Mouse (Mus musculus) stomach, postnatal 0 days (tissue): Measurements from ENCODE around the gene Ints14. TPM values are rescaled to one million over a fixed set of nuclear protein-coding genes. Genes with fewer than 3 reads are reported as not detected.

Experiments used
- ATAC-seq: fragments of 200-750 bp; cut with Nextera tagmentation; 2 replicates; pipeline ENCODE4 v1.8.0; 2017; ENCODE audit not compliant: low FRiP score, low TSS enrichment
- DNase-seq: peaks from one replicate; pipeline ENCODE4 v3.0.0-alpha.2; 2016; ENCODE audit warnings: low spot score
- H3K27ac ChIP-seq: fragments of 300-500 bp; sonication (generic); replicated peaks from 2 replicates; pipeline ENCODE4 v1.5.1; 2014; ENCODE audit warnings: mild to moderate bottlenecking, control low read depth
- H3K27me3 ChIP-seq: fragments of 300-500 bp; sonication (generic); 2 replicates; pipeline ENCODE4 v1.6.1; 2014; ENCODE audit warnings: low read length; ENCODE audit not compliant: control insufficient read depth, insufficient read depth
- H3K36me3 ChIP-seq: fragments of 300-500 bp; sonication (generic); 2 replicates; pipeline ENCODE4 v1.6.1; 2014; ENCODE audit warnings: low read length, mixed read lengths; ENCODE audit not compliant: control insufficient read depth, insufficient read depth
- H3K4me1 ChIP-seq: fragments of 300-500 bp; sonication (generic); replicated peaks from 2 replicates; pipeline ENCODE4 v1.6.1; 2014; ENCODE audit warnings: antibody characterized with exemption; ENCODE audit not compliant: control insufficient read depth, insufficient read depth
- H3K4me2 ChIP-seq: fragments of 300-500 bp; sonication (generic); replicated peaks from 2 replicates; pipeline ENCODE4 v1.6.1; 2014; ENCODE audit warnings: low read depth, mild to moderate bottlenecking, control low read depth, moderate library complexity
- H3K4me3 ChIP-seq: fragments of 300-500 bp; sonication (generic); 2 replicates; pipeline ENCODE4 v1.5.1; 2014; ENCODE audit warnings: low read depth, low read length, control low read depth
- H3K9ac ChIP-seq: fragments of 300-500 bp; sonication (generic); 2 replicates; pipeline ENCODE4 v1.6.1; 2014; ENCODE audit warnings: mild to moderate bottlenecking, low read length, control low read depth, mixed read lengths
- H3K9me3 ChIP-seq: fragments of 300-500 bp; sonication (generic); 2 replicates; pipeline ENCODE4 v1.6.1; 2016; ENCODE audit warnings: low read length; ENCODE audit not compliant: control insufficient read depth
- CTCF ChIP-seq: IDR thresholded peaks from 2 replicates; pipeline ENCODE4 v1.5.1; 2016; ENCODE audit warnings: antibody characterized with exemption, low read depth, mild to moderate bottlenecking, moderate library complexity
- EP300 ChIP-seq: optimal IDR thresholded peaks from 2 replicates; pipeline ENCODE3; 2016; ENCODE audit warnings: antibody characterized with exemption
- WGBS: fragments of 180-500 bp; shearing (Covaris S2); extraction: QIAGEN DNeasy Blood & Tissue Kit; methylation state at CpG from one replicate; pipeline ENCODE4 v1.1.7; 2014; 5-methylcytosine and 5-hydroxymethylcytosine counted together
- polyA plus RNA-seq: library from polyadenylated mRNA; unstranded; fragments of >200 nt; fragmentation: Nextera tagmentation; extraction: Ambion mirVana; gene quantifications from 2 replicates; pipeline ENCODE4 v1.2.1, GENCODE M21; 2015

Gene Ints14
- polyA plus RNA-seq, 1 experiment from 2014 or later: 25.8 TPM

GRCm38 (mm10) chr9:64926201-64926991 lies 34.3 kb upstream of the Ints14 start:
- Histone ChIP-seq H3K4me2 (no peak overlapping the region), H3K4me3 (no peak overlapping the region), H3K27ac (peak overlapping the region; percentile 58), H3K9me3 (no peaks in the 10 kb centered on the region), H3K36me3 (no peaks in the 10 kb centered on the region), H3K27me3 (no peaks in the 10 kb centered on the region), H3K4me1 (no peaks in the 10 kb centered on the region; the same call in 1 of the 2 replicates), H3K9ac (no peak overlapping the region)
- peak; percentile 60; the same call in 1 of the 2 replicates for ATAC-seq
- 42% methylated on average over 8 of the region's 8 CpGs for WGBS
- TF ChIP-seq CTCF (no peak), EP300 (no peak)
- peak; percentile 43 for DNase-seq

DNA sequence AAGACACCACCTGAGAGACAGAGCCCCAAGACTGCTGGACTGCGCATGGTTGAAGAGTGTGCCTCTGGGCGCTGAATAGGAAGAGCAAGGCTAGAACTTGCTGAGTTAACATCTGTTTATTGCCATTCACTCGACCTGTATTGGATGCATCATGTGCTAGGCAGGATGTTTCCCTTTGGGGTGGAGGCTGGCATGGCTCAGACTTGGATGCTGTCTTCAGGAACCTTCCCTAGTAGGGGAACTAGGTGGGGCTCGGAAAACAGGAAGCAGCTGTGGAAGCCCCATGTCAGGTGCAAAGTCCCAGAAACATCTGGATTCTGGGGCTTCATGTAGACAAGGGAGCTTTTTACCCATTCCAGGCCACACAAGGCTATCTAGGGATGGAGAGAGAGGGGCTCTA lies 30.4 kb upstream of the Ints14 start:
- Histone ChIP-seq H3K9ac (no peak overlapping the region), H3K4me2 (no peak overlapping the region), H3K36me3 (no peaks in the 10 kb centered on the region), H3K4me3 (no peak overlapping the region), H3K27ac (no peak overlapping the region), H3K4me1 (no peaks in the 10 kb centered on the region; the same call in 1 of the 2 replicates), H3K27me3 (no peaks in the 10 kb centered on the region), H3K9me3 (no peaks in the 10 kb centered on the region)
- DNase-seq (no peak), ATAC-seq (no peak)
- WGBS: 75% methylated on average over 4 of the region's 4 CpGs
- TF ChIP-seq CTCF: no peak
- TF ChIP-seq EP300: no peak

DNA sequence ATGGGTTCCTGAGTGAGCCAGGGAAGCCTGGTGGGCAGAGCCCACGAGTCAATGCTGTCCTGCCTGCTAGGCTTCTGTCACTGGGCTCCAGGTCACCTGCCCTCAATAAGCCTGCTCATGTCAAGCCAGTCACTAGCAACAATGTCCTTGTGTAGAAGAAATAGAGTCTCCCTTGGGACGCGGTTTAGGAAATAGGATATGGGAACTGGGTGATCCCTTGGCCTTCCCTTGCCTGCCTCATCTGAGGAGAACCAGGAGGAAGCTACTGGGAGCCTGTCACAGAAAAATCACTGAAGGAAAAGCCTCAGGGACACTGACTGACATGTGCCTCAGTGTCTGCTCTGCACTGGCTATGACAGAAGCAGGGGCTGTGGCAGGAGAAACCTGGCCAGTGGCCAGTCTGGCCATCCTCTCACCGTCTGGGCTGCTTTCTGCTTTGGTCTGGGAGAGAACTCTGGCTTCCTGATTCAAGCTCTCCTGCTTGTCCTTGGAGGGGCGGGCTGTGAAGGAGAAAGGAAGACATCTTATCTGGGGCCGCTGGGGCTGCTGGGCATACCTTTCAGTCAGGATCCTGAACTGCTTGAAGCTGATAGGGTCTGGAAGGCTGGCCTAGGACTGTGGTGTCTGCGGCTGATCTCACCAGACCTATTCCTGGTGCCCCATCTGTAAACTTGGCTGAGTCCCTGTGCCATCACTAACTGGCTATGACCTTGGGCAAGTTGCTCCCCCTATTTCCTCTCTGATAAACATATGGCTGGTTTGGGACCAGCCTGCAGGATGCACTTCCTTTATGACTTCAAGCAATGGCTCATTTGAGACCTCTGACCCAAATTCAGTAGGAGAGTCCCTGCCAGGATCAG lies 28.7 kb upstream of the Ints14 start:
- no peak for TF ChIP-seq CTCF
- TF ChIP-seq EP300: no peak
- WGBS: 58% methylated on average over 7 of the region's 7 CpGs
- Histone ChIP-seq H3K4me1 (no peaks in the 10 kb centered on the region), H3K27ac (no peak overlapping the region), H3K9me3 (no peaks in the 10 kb centered on the region), H3K4me3 (no peak overlapping the region), H3K36me3 (no peaks in the 10 kb centered on the region), H3K9ac (no peak overlapping the region), H3K4me2 (no peak overlapping the region), H3K27me3 (no peaks in the 10 kb centered on the region)
- ATAC-seq: no peak
- DNase-seq: no peak

DNA sequence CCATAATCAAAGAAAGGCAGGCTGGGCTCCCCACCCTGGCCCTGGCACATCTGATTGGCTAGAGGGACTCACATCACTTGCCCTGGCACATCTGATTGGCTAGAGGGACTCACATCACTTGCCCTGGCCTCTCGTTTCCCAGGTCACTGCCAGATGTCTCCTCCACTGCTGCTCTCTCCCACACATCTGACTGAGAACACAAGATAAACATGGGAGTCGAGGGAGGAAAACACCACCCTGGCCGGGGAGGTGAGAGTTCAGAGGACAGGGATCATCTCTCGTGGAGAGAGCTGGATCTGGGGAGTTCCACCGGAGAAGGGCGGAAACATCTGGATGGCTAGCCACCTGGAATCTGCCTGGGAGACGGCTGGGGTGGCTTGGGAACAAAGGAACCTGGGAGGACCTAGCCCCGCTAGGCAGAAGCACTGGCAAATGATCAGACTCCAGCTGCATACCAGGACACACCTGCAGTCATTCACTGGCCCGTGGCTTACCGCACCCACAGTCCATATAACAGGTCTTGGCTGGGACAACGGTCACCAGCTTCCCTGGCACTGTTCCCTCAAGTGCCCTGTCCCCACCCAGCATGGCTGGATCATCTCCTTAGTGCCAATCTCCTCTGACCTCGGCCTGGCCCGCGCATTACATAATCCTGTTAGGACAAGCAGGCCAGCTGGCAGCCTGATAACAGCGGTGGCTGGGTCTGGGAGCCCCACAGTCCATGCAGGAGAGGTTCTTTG lies 26.5 kb upstream of the Ints14 start:
- peak; percentile 41 for ATAC-seq
- H3K27ac ChIP-seq: no peak overlapping the region
- TF ChIP-seq EP300 (no peak), CTCF (no peak)
- no peaks in the 10 kb centered on the region for H3K9me3 ChIP-seq
- no peaks in the 10 kb centered on the region for H3K27me3 ChIP-seq
- H3K4me1 ChIP-seq: no peaks in the 10 kb centered on the region
- 26% methylated on average over 15 of the region's 15 CpGs for WGBS
- peak; percentile 34 for DNase-seq
- no peak overlapping the region for H3K4me3 ChIP-seq
- no peak overlapping the region for H3K4me2 ChIP-seq
- H3K9ac ChIP-seq: no peak overlapping the region
- H3K36me3 ChIP-seq: no peaks in the 10 kb centered on the region

- Histone ChIP-seq H3K9ac (no peak overlapping the region), H3K27ac (no peak overlapping the region), H3K9me3 (no peaks in the 10 kb centered on the region), H3K4me1 (no peaks in the 10 kb centered on the region), H3K4me2 (no peak overlapping the region), H3K36me3 (no peaks in the 10 kb centered on the region), H3K4me3 (no peak overlapping the region), H3K27me3 (no peaks in the 10 kb centered on the region)
- WGBS: 8% methylated on average over 6 of the region's 6 CpGs
- ATAC-seq (0 out of 2 replicates have a peak, but pooled peaks have one; percentile 48), DNase-seq (peak; percentile 60)
- no peak for TF ChIP-seq EP300
- TF ChIP-seq CTCF: peak; percentile 87
These were observed 24.2 kb upstream of the Ints14 start for GRCm38 (mm10) chr9:64936508-64936907.
